Mouse (Mus musculus) hindbrain, embryonic 11.5 days (tissue): ENCODE results near the gene Hfe2. TPM values are rescaled to one million over a fixed set of nuclear protein-coding genes. Genes with fewer than 3 reads are reported as not detected.
"Not testable (repeated sequence)": the region's sequence is repeated elsewhere in the genome, so short reads cannot be mapped to it uniquely, and the experiment has no call there.

Experiments
- ATAC-seq: fragments of 200-750 bp; cut with Nextera tagmentation; 2 replicates; pipeline ENCODE4 v1.8.0; 2017; ENCODE audit warnings: mild to moderate bottlenecking, moderate TSS enrichment, moderate library complexity; ENCODE audit not compliant: low FRiP score
- DNase-seq: peaks from one replicate; pipeline ENCODE4 v3.0.0-alpha.2; 2015; ENCODE audit warnings: low spot score
- H3K27ac ChIP-seq: fragments of 300-500 bp; sonication (generic); 2 replicates; pipeline ENCODE4 v1.5.1; 2014; ENCODE audit warnings: mild to moderate bottlenecking, low read depth, low read length
- H3K27me3 ChIP-seq: fragments of 300-500 bp; sonication (generic); 2 replicates; pipeline ENCODE4 v1.6.1; 2014; ENCODE audit warnings: mild to moderate bottlenecking, low read length, moderate library complexity, mixed read lengths; ENCODE audit not compliant: control insufficient read depth, insufficient read depth
- H3K36me3 ChIP-seq: fragments of 300-500 bp; sonication (generic); 2 replicates; pipeline ENCODE4 v1.6.1; 2014; ENCODE audit warnings: mild to moderate bottlenecking, low read length, moderate library complexity, mixed read lengths; ENCODE audit not compliant: control insufficient read depth, insufficient read depth
- H3K4me1 ChIP-seq: fragments of 300-500 bp; sonication (generic); replicated peaks from 2 replicates; pipeline ENCODE4 v1.6.1; 2014; ENCODE audit warnings: low read length, mixed read lengths; ENCODE audit not compliant: control insufficient read depth, insufficient read depth
- H3K4me2 ChIP-seq: fragments of 300-500 bp; sonication (generic); replicated peaks from 2 replicates; pipeline ENCODE4 v1.6.1; 2014; ENCODE audit warnings: mild to moderate bottlenecking, low read depth, low read length
- H3K4me3 ChIP-seq: fragments of 300-500 bp; sonication (generic); 2 replicates; pipeline ENCODE4 v1.5.1; 2014; ENCODE audit warnings: low read depth, low read length
- H3K9ac ChIP-seq: fragments of 300-500 bp; sonication (generic); 2 replicates; pipeline ENCODE4 v1.6.1; 2014; ENCODE audit warnings: low read depth, low read length
- H3K9me3 ChIP-seq: fragments of 300-500 bp; sonication (generic); 2 replicates; pipeline ENCODE4 v1.6.1; 2016; ENCODE audit warnings: low read length; ENCODE audit not compliant: control insufficient read depth
- WGBS: fragments of 180-500 bp; shearing (Covaris S2); extraction: QIAGEN DNeasy Blood & Tissue Kit; methylation state at CpG from one replicate; pipeline ENCODE4 v1.1.7; 2014; 5-methylcytosine and 5-hydroxymethylcytosine counted together
- polyA plus RNA-seq: library from polyadenylated mRNA; unstranded; fragments of >200 nt; fragmentation: Nextera tagmentation; extraction: Ambion mirVana; gene quantifications from 2 replicates; pipeline ENCODE4 v1.2.1, GENCODE M21; 2014

Gene Hfe2
- polyA plus RNA-seq = 1.5 and 1.6 TPM in 2 replicates

- DNase-seq (no peak), ATAC-seq (no peak)
- no peak within 1 kb of the TSS for H3K4me3 ChIP-seq
- WGBS = 80% methylated on average over 4 of the region's 4 CpGs
- H3K9me3 ChIP-seq = no peaks in the 10 kb centered on the region
- H3K27me3 ChIP-seq = peaks cover 11% of the 10 kb centered on the region
- H3K27ac ChIP-seq = no peak within 1 kb of the TSS
- no peaks in the 10 kb centered on the region for H3K4me1 ChIP-seq
- no peak within 1 kb of the TSS for H3K4me2 ChIP-seq
- no peaks in the 10 kb centered on the region for H3K36me3 ChIP-seq
- no peak within 1 kb of the TSS for H3K9ac ChIP-seq
Observed at GRCm38 (mm10) chr3:96524914-96525313, at the start of gene Hfe2. Hfe2 (plus strand) TSS chr3:96525172.

DNA sequence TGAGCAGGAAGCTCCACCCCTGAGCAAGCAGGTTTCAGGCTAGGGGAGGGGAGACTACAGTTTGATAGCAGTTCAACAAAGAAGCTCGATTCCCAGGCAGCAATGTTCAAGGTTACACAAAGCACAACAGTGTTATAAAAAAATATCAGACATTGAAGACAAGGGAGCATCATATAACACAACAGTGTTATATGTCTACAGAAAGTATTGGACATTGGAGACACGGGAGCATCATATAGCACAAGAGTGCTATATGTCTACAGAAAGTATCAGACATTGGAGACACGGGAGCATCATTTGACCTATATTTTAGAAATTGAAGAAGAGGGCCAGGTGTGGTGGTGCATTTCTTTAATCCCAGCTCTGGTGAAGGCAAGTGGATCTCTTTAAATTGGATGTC is 47.9 kb upstream of the Hfe2 start:
- H3K4me3 ChIP-seq = no peak overlapping the region
- no peak overlapping the region for H3K9ac ChIP-seq
- H3K4me1 ChIP-seq = no peaks in the 10 kb centered on the region
- 52% methylated on average over 3 of the region's 3 CpGs for WGBS
- H3K27me3 ChIP-seq = peaks cover 41% of the 10 kb centered on the region
- DNase-seq = no peak
- no peak overlapping the region for H3K4me2 ChIP-seq
- no peak overlapping the region for H3K27ac ChIP-seq
- ATAC-seq = no peak
- no peaks in the 10 kb centered on the region for H3K36me3 ChIP-seq
- no peaks in the 10 kb centered on the region for H3K9me3 ChIP-seq

GRCm38 (mm10) chr3:96477558-96477957 is 47.4 kb upstream of the Hfe2 start:
- H3K27ac ChIP-seq = no peak overlapping the region
- no peaks in the 10 kb centered on the region for H3K36me3 ChIP-seq
- no peaks in the 10 kb centered on the region for H3K4me1 ChIP-seq
- H3K4me3 ChIP-seq = no peak overlapping the region
- no peaks in the 10 kb centered on the region for H3K9me3 ChIP-seq
- no peak overlapping the region for H3K4me2 ChIP-seq
- 74% methylated on average over 6 of the region's 6 CpGs for WGBS
- ATAC-seq (no peak), DNase-seq (no peak)
- H3K9ac ChIP-seq = no peak overlapping the region
- H3K27me3 ChIP-seq = peaks cover 41% of the 10 kb centered on the region

- DNase-seq (no peak), ATAC-seq (no peak)
- Histone ChIP-seq H3K27ac (no peak overlapping the region), H3K4me2 (no peak overlapping the region), H3K4me3 (no peak overlapping the region), H3K4me1 (no peaks in the 10 kb centered on the region), H3K36me3 (no peaks in the 10 kb centered on the region), H3K9me3 (no peaks in the 10 kb centered on the region), H3K9ac (no peak overlapping the region), H3K27me3 (peaks cover 31% of the 10 kb centered on the region)
- 10% methylated on average over 3 of the region's 3 CpGs for WGBS
Observed at GRCm38 (mm10) chr3:96479249-96479648, 45.7 kb upstream of the Hfe2 start.

DNA sequence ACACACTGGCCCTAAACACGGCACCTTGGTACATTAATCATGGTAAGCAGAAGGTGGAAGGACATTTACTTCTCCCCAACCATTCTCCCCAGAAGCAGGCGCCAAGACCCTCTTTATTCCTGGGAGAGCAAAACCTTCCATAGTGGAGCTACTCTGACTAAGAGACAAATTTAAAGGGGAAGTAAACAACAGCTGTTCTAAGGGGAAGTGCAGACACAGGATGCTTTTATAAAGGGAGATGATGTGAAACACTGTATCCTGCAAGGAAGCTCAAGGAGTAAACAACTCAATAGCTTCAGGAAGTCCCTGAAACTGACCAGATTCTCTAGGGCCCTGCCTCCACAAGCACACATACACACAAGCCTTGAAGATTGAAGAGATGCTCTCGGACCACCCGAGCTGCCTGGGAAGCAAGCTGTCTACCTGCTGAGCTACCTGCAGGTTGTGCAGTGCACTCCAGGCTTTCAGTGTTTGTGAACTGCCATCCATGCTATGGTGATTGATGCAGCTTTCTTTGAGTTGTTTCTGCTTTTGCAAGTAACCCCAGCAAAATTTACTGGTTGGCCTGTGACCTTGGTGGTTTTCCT is 44.2 kb upstream of the Hfe2 start:
- WGBS = 81% methylated on average over 4 of the region's 4 CpGs
- Histone ChIP-seq H3K36me3 (no peaks in the 10 kb centered on the region), H3K9ac (no peak overlapping the region), H3K9me3 (no peaks in the 10 kb centered on the region), H3K27me3 (peaks cover 21% of the 10 kb centered on the region), H3K4me2 (no peak overlapping the region), H3K4me1 (no peaks in the 10 kb centered on the region), H3K4me3 (no peak overlapping the region), H3K27ac (no peak overlapping the region)
- ATAC-seq = no peak
- DNase-seq = no peak

- 82% methylated on average over 3 of the region's 3 CpGs for WGBS
- Histone ChIP-seq H3K4me2 (no peak overlapping the region), H3K27me3 (peaks cover 12% of the 10 kb centered on the region), H3K9me3 (no peaks in the 10 kb centered on the region), H3K27ac (no peak overlapping the region), H3K4me1 (no peaks in the 10 kb centered on the region), H3K9ac (no peak overlapping the region), H3K36me3 (no peaks in the 10 kb centered on the region), H3K4me3 (no peak overlapping the region)
- DNase-seq (no peak), ATAC-seq (no peak)
Observed at GRCm38 (mm10) chr3:96481856-96482255, 43.1 kb upstream of the Hfe2 start.

GRCm38 (mm10) chr3:96482451-96482850 is 42.5 kb upstream of the Hfe2 start:
- Histone ChIP-seq H3K27ac (no peak overlapping the region), H3K27me3 (peaks cover 7% of the 10 kb centered on the region), H3K9me3 (no peaks in the 10 kb centered on the region), H3K9ac (no peak overlapping the region), H3K4me1 (no peaks in the 10 kb centered on the region), H3K4me3 (no peak overlapping the region), H3K36me3 (no peaks in the 10 kb centered on the region), H3K4me2 (no peak overlapping the region)
- ATAC-seq (no peak), DNase-seq (no peak)
- WGBS = 90% methylated on average over 13 of the region's 13 CpGs

GRCm38 (mm10) chr3:96483044-96483443 is 41.9 kb upstream of the Hfe2 start:
- not testable (repeated sequence) for DNase-seq, ATAC-seq, H3K9ac ChIP-seq, H3K27me3 ChIP-seq, H3K4me2 ChIP-seq, H3K4me3 ChIP-seq, H3K9me3 ChIP-seq, H3K4me1 ChIP-seq, H3K27ac ChIP-seq, H3K36me3 ChIP-seq
- WGBS = 48% methylated on average over 7 of the region's 7 CpGs

DNA sequence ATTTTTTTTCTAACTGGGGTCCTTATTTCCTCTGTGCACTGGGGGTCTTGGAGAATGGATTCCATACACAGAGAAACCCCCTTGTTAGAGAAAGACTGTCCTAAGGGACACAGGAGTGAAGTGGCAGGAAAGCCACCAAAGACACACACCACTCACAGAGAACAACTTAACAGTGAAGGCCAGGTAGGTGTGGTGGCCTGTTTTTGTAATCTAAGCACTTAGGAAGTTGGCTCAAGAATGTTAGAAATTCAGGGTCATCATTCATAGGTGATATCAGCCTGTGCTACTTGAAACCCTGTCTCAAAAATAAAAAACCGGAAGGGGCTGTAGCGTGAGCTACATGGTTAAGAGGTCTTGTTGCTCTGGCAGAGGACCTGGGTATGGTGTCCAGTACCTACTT is 41.0 kb upstream of the Hfe2 start:
- no peak for ATAC-seq
- Histone ChIP-seq H3K4me1 (no peaks in the 10 kb centered on the region), H3K9ac (no peak overlapping the region), H3K4me3 (no peak overlapping the region), H3K9me3 (no peaks in the 10 kb centered on the region), H3K36me3 (no peaks in the 10 kb centered on the region), H3K27me3 (0 out of 2 replicates have a peak, but pooled peaks cover 2% of the 10 kb centered on the region), H3K4me2 (no peak overlapping the region), H3K27ac (no peak overlapping the region)
- no peak for DNase-seq
- 92% methylated on average over 2 of the region's 2 CpGs for WGBS
